Mouse (Mus musculus) v-Abl transformed pro-B cells (cell line): ENCODE measurements around the gene Gimap8.

Experiments
- in situ Hi-C, 2 experiments: fragments of 400-800 bp; cut with MboI; formaldehyde crosslinking; loops; one replicate each; pipeline ENCODE4 v1.15.1; 2025; ENCODE audit not compliant: unreplicated experiment in 2 of 2

Gene Gimap8

GRCm38 (mm10) chr6:48698066-48698856 is 51.2 kb downstream of the Gimap8 start:
- in situ Hi-C loops: no loop called here

GRCm38 (mm10) chr6:48698888-48699287 is 51.9 kb downstream of the Gimap8 start:
- in situ Hi-C loops: no loop called here

- in situ Hi-C loops: loop anchor here (5.0 kb wide), 1 partner anchor 37 kb away; the partner anchor contains the start of gene Gimap1 (in 2 of the 2)
Observed at GRCm38 (mm10) chr6:48700251-48701075, 53.4 kb downstream of the Gimap8 start.

- in situ Hi-C loops: loop anchor here (5.0 kb wide), 1 partner anchor 35 kb away; the partner anchor contains the start of gene Gimap1 (in 2 of the 2)
Observed at GRCm38 (mm10) chr6:48702146-48702545, 55.1 kb downstream of the Gimap8 start.

- in situ Hi-C loops: loop anchor here (5.0 kb wide), 1 partner anchor 35 kb away; the partner anchor contains the start of gene Gimap1 (in 2 of the 2)
Observed at GRCm38 (mm10) chr6:48702601-48703000, 55.6 kb downstream of the Gimap8 start.

- in situ Hi-C loops: loop anchor here (5.0 kb wide), 1 partner anchor 33 kb away; the partner anchor contains the start of gene Gimap1 (in 2 of the 2)
Observed at GRCm38 (mm10) chr6:48704146-48704545, 57.1 kb downstream of the Gimap8 start.

GRCm38 (mm10) chr6:48706130-48706529 is 59.1 kb downstream of the Gimap8 start:
- in situ Hi-C loops: no loop called here
